Mouse (Mus musculus) erythroblast, embryonic 14.5 days (primary cell): Measurements from ENCODE around the gene Usf1.

Experiments
- GATA1 ChIP-seq: IDR thresholded peaks from 2 replicates; pipeline ENCODE4 v1.6.1; 2012; ENCODE audit warnings: low read length, inconsistent platforms, mixed read lengths
- TAL1 ChIP-seq: IDR thresholded peaks from 3 replicates; pipeline ENCODE4 v1.6.1; 2012; ENCODE audit warnings: low read length, inconsistent platforms, mixed read lengths

DNA sequence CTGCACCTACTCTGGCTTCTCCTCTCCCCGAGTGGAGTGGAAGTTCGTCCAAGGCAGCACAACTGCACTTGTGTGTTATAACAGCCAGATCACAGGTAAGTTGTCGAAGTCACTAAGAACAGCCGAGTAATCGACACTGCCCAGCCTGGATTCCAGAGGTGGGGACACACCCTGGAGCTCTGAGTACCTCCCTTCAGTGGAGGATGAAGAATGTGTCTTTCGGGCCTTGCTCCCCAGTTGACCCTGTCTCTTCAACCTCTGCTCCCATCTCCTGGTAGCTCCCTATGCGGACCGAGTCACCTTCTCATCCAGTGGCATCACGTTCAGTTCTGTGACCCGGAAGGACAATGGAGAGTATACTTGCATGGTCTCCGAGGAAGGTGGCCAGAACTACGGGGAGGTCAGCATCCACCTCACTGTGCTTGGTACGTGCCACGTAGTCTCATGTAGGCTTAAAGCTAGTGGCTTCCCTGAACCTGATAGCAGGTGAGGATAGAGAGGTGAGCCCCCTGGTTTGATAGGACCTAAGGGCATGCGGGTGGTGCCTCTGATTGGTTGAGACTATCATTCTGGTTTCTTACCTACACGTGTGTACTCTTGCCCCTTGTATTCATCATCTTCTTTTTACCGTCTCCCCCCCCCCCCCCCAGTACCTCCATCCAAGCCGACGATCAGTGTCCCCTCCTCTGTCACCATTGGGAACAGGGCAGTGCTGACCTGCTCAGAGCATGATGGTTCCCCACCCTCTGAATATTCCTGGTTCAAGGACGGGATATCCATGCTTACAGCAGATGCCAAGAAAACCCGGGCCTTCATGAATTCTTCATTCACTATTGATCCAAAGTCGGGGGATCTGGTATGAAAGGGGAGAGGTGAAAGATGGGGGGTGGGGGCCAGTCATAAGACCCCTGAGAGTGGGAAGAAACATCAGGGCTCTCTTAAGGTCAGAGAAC, 49.7 kb downstream of the Usf1 start:
- TF ChIP-seq GATA1 (no peak), TAL1 (no peak)
